Mouse (Mus musculus): ENCODE measurements around the gene Taok3. TPM values are rescaled to one million over a fixed set of nuclear protein-coding genes. Genes with fewer than 3 reads are reported as not detected.

The Taok3 gene
- total and polyA plus RNA-seq, 3 experiments = 58.4 to 213 (median 139) TPM

GRCm38 (mm10) chr5:117305754-117306153, 185.8 kb downstream of the Taok3 start:
- peaks cover 15% of the 10 kb centered on the region for H3K27me3 ChIP-seq (ENCODE audit: insufficient read depth, low read length)
- DNase-seq (ENCODE audit: low spot score) = no peak
- TF ChIP-seq TAL1 (conservative IDR thresholded peaks at IDR 0.05; ENCODE audit: low read depth, low read length) (no peak), POLR2AphosphoS5 (IDR thresholded peaks at IDR 0.05; ENCODE audit: insufficient replicate concordance, low read depth, low read length) (no peak), CTCF (IDR thresholded peaks at IDR 0.05; ENCODE audit: low read depth, low read length) (no peak), GATA2 (IDR thresholded peaks at IDR 0.05; ENCODE audit: borderline replicate concordance, low read depth, low read length) (no peak), GATA1 (IDR thresholded peaks at IDR 0.05; ENCODE audit: borderline replicate concordance, low read length) (no peak)
- H3K9me3 ChIP-seq (replicated peaks) = peaks cover 3% of the 10 kb centered on the region; the same call in 1 of the 2 replicates
- no peak for ATAC-seq (ENCODE audit: extremely low read depth, insufficient number of reproducible peaks, low FRiP score, poor library complexity, severe bottlenecking)
- H3K36me3 ChIP-seq (replicated peaks) = no peaks in the 10 kb centered on the region
- H3K4me3 ChIP-seq (ENCODE audit: low read depth, low read length) = no peak overlapping the region
- peaks cover 10% of the 10 kb centered on the region for H3K4me1 ChIP-seq (ENCODE audit: insufficient read depth, low read depth, low read length)

DNA sequence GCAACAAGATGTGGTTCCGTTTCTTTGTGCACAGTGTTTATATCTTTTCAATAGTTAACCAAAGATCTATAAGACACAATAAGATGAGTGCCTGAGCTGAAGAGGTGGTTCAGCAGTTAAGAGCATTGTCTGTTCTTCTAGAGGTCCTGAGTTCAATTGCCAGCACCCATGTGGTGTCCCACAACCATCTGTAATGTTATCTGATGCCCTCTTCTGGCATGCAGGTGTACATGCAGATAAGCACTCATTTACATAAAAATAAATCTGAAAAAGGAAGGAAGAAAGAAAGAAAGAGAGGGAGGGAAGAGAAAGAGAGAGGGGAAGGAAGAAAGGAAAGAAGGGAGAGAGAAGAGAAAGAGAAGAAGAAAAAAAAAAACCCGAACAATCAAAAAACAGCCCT, 186.9 kb downstream of the Taok3 start:
- Histone ChIP-seq H3K27me3 (ENCODE audit: insufficient read depth, low read length) (peaks cover 15% of the 10 kb centered on the region), H3K9me3 (replicated peaks) (peaks cover 3% of the 10 kb centered on the region; the same call in 1 of the 2 replicates), H3K4me1 (ENCODE audit: insufficient read depth, low read depth, low read length) (peaks cover 10% of the 10 kb centered on the region), H3K4me3 (ENCODE audit: low read depth, low read length) (no peak overlapping the region), H3K36me3 (replicated peaks) (no peaks in the 10 kb centered on the region)
- no peak for TF ChIP-seq CTCF (IDR thresholded peaks at IDR 0.05; ENCODE audit: low read depth, low read length)
- TF ChIP-seq POLR2AphosphoS5 (IDR thresholded peaks at IDR 0.05; ENCODE audit: insufficient replicate concordance, low read depth, low read length) = no peak
- DNase-seq (ENCODE audit: low spot score) = no peak
- no peak for ATAC-seq (ENCODE audit: extremely low read depth, insufficient number of reproducible peaks, low FRiP score, poor library complexity, severe bottlenecking)

GRCm38 (mm10) chr5:117307699-117308098, 187.8 kb downstream of the Taok3 start:
- H3K36me3 ChIP-seq (replicated peaks) = no peaks in the 10 kb centered on the region
- no peak overlapping the region for H3K4me3 ChIP-seq (ENCODE audit: low read depth, low read length)
- H3K9me3 ChIP-seq (replicated peaks) = peaks cover 3% of the 10 kb centered on the region; the same call in 1 of the 2 replicates
- peaks cover 14% of the 10 kb centered on the region for H3K27me3 ChIP-seq (ENCODE audit: insufficient read depth, low read length)
- H3K4me1 ChIP-seq (ENCODE audit: insufficient read depth, low read depth, low read length) = peaks cover 10% of the 10 kb centered on the region
- no peak for TF ChIP-seq GATA2 (IDR thresholded peaks at IDR 0.05; ENCODE audit: borderline replicate concordance, low read depth, low read length)
- peak; percentile 84 for TF ChIP-seq CTCF (IDR thresholded peaks at IDR 0.05; ENCODE audit: low read depth, low read length)
- no peak for TF ChIP-seq TAL1 (conservative IDR thresholded peaks at IDR 0.05; ENCODE audit: low read depth, low read length)
- DNase-seq (ENCODE audit: low spot score) (peak; percentile 63), ATAC-seq (ENCODE audit: extremely low read depth, insufficient number of reproducible peaks, low FRiP score, poor library complexity, severe bottlenecking) (peak; percentile 49; the same call in 1 of the 2 replicates)

DNA sequence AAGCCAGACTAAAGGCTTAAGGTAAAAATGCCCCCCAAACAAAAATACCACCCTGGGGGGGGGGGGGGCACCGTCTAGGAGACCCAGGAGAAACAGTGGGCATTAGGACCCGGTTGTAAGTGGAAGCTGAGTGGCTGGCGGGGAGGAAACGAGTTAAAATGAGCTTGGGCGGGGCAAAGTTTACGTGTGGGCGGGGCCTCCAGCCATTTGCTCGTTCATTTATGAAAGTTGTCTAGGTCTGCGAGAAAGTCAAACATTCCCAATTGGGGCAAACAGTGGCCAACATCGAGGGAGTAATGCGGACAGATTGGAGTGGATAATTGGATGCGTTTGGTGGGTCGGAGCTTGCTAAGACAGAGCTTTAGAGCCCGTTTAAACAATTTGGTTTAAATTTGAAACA, 193.5 kb downstream of the Taok3 start:
- no peak for DNase-seq (ENCODE audit: low spot score)
- ATAC-seq (ENCODE audit: extremely low read depth, insufficient number of reproducible peaks, low FRiP score, poor library complexity, severe bottlenecking) = no peak
- H3K36me3 ChIP-seq (replicated peaks) = no peaks in the 10 kb centered on the region
- TF ChIP-seq CTCF (IDR thresholded peaks at IDR 0.05; ENCODE audit: low read depth, low read length) (no peak), GATA2 (IDR thresholded peaks at IDR 0.05; ENCODE audit: borderline replicate concordance, low read depth, low read length) (no peak), TAL1 (conservative IDR thresholded peaks at IDR 0.05; ENCODE audit: low read depth, low read length) (no peak), POLR2AphosphoS5 (IDR thresholded peaks at IDR 0.05; ENCODE audit: insufficient replicate concordance, low read depth, low read length) (no peak), GATA1 (IDR thresholded peaks at IDR 0.05; ENCODE audit: borderline replicate concordance, low read length) (no peak)
- H3K4me3 ChIP-seq (ENCODE audit: low read depth, low read length) = no peak overlapping the region
- no peaks in the 10 kb centered on the region for H3K4me1 ChIP-seq (ENCODE audit: insufficient read depth, low read depth, low read length)
- peaks cover 2% of the 10 kb centered on the region; the same call in 1 of the 2 replicates for H3K27me3 ChIP-seq (ENCODE audit: insufficient read depth, low read length)
- H3K9me3 ChIP-seq (replicated peaks) = no peaks in the 10 kb centered on the region

DNA sequence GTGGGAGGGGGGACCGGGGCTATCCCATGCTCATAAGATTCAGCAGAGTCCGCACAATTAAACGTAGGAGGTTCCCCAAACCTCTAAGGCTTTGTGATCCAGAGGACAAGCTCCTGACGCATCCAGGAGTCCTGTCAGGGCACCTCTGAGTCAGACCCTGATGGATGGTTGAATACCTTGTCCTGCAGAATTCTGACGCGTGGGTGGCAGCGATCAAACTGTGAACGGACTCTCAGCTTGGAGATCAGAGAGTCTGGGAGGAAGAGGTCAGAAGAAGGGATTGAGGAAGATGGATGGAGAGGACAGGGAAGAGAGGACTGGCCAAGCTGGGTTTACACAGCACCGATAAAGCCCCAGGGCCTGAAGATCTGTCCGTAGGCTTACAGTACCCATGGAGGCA, 194.0 kb downstream of the Taok3 start:
- Histone ChIP-seq H3K36me3 (replicated peaks) (no peaks in the 10 kb centered on the region), H3K4me1 (ENCODE audit: insufficient read depth, low read depth, low read length) (no peaks in the 10 kb centered on the region), H3K4me3 (ENCODE audit: low read depth, low read length) (no peak overlapping the region), H3K9me3 (replicated peaks) (peaks cover 2% of the 10 kb centered on the region), H3K27me3 (ENCODE audit: insufficient read depth, low read length) (peaks cover 2% of the 10 kb centered on the region; the same call in 1 of the 2 replicates)
- ATAC-seq (ENCODE audit: extremely low read depth, insufficient number of reproducible peaks, low FRiP score, poor library complexity, severe bottlenecking) (no peak), DNase-seq (ENCODE audit: low spot score) (no peak)
- TF ChIP-seq TAL1 (conservative IDR thresholded peaks at IDR 0.05; ENCODE audit: low read depth, low read length) (no peak), GATA1 (IDR thresholded peaks at IDR 0.05; ENCODE audit: borderline replicate concordance, low read length) (no peak), POLR2AphosphoS5 (IDR thresholded peaks at IDR 0.05; ENCODE audit: insufficient replicate concordance, low read depth, low read length) (no peak), CTCF (IDR thresholded peaks at IDR 0.05; ENCODE audit: low read depth, low read length) (no peak), GATA2 (IDR thresholded peaks at IDR 0.05; ENCODE audit: borderline replicate concordance, low read depth, low read length) (no peak)

DNA sequence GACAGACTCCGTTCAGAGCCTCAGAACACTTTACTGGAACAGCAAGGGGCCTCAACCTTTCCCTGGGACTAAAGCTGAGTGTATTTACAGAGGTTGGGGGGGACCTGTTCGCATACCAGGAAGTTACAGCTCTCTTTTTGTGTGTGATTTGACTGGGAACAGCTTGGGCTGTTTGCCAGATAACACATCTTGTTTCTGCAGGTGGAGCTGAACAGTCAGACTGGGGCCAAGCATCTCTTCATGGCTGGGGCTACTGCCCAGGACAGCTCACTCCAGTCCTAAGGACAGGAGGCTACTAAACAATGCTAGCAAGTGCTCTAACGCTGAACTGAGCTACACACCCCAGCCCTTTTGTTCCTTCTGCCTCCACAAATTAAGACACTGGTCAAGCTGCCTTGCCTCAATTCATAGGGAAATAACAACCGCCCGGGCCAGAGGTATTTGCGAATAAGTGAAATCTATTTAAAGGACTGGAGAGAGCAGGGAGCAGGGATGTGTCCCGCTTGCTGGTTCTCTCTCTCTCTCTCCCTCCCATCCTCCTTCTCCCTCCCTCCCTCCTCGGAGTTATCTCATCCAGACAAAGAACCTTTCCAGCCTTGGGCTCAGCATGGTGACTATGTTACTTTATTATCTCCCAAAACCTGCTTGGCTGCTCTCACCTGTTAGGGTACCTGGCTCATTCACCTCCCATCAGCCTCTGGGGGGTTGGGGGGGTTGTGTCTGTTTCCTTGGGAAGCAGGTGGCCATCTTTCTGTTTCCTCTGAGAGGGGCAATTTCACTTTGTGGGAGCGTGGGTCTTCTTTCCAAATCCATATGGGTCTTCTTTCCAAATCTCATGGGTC, 194.9 kb downstream of the Taok3 start:
- Histone ChIP-seq H3K4me3 (ENCODE audit: low read depth, low read length) (no peak overlapping the region), H3K4me1 (ENCODE audit: insufficient read depth, low read depth, low read length) (no peaks in the 10 kb centered on the region), H3K9me3 (replicated peaks) (peaks cover 9% of the 10 kb centered on the region), H3K36me3 (replicated peaks) (no peaks in the 10 kb centered on the region), H3K27me3 (ENCODE audit: insufficient read depth, low read length) (peaks cover 6% of the 10 kb centered on the region)
- ATAC-seq (ENCODE audit: extremely low read depth, insufficient number of reproducible peaks, low FRiP score, poor library complexity, severe bottlenecking) = no peak
- TF ChIP-seq GATA2 (IDR thresholded peaks at IDR 0.05; ENCODE audit: borderline replicate concordance, low read depth, low read length) (no peak), POLR2AphosphoS5 (IDR thresholded peaks at IDR 0.05; ENCODE audit: insufficient replicate concordance, low read depth, low read length) (no peak), CTCF (IDR thresholded peaks at IDR 0.05; ENCODE audit: low read depth, low read length) (no peak), TAL1 (conservative IDR thresholded peaks at IDR 0.05; ENCODE audit: low read depth, low read length) (no peak), GATA1 (IDR thresholded peaks at IDR 0.05; ENCODE audit: borderline replicate concordance, low read length) (no peak)
- no peak for DNase-seq (ENCODE audit: low spot score)

Data from G1E (cell line).